Mouse (Mus musculus) adrenal gland, adult 18-20 months (tissue): Measurements from ENCODE around the gene Retnlb. TPM values are rescaled to one million over a fixed set of nuclear protein-coding genes. Genes with fewer than 3 reads are reported as not detected.
"Not testable (repeated sequence)": the region's sequence is repeated elsewhere in the genome, so short reads cannot be mapped to it uniquely, and the experiment has no call there.

Experiments used
- DNase-seq, 2 experiments: peaks; one replicate each; pipeline ENCODE4 v3.0.0; 2021 to 2022; ENCODE audit warnings: low spot score in 2 of 2
- long read RNA-seq, 2 experiments: library from polyadenylated mRNA; stranded (forward); transcript quantifications; one replicate each; pipeline ENCODE4 v2.0.0; 2021
- total RNA-seq, 2 experiments: library from RNA; stranded (reverse); gene quantifications; 1 replicate in 1 of 2; 2 replicates in 1 of 2; pipeline ENCODE4 v1.2.3; 2021

Retnlb gene
- total RNA-seq = not detected
- long read RNA-seq, experiment 1 = 0 reads
- long read RNA-seq, experiment 2 = 0 reads

DNA sequence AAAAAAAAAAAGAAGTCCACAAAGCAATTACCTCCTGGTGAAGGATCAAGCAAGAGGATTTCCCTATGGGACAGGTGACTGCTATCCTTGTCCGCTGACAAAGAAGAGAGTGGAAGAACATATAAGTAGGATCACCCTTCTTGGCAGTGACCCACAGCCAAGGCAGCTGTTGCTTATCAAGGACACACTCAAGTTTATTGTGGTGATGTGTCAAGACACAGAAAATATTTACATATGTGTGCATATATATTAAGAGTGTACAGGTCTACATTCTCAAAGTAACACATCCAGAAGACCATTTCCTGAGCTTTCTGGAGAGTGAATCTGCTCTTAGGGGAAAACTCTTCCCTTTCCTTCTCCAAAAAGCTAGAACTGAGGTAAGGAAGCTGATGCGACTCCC is at the start of gene Retnlb:
TSS of gene Retnlb (plus strand) at position 162 of the 400 bp plus-strand sequence.
- DNase-seq = no peak

- DNase-seq = no peak
These were observed 47.5 kb upstream of the Retnlb start for GRCm38 (mm10) chr16:48769183-48769582.

GRCm38 (mm10) chr16:48771971-48772445 is 44.6 kb upstream of the Retnlb start, which contains the start of gene Trat1:
Gene Trat1, minus strand, starts transcription at chr16:48772021.
- no peak for DNase-seq

DNA sequence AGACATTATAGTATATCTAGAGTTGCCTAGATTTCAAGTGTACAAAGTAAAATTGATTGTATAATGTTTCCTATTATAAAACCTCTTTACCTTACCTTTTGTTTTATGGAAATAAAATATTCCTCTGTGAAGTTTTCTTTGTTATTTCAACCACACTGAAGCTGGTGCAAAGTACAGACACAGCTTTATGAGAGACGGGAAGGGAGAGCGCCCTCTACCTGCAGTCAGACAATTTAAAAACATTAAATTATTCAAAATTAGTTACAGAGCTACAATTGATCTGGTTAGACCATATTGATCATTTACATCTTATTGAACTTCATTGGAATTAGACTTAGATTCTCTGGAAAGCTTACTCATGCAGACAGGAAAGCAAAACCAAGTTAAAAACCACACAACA is 39.4 kb upstream of the Retnlb start:
- no peak for DNase-seq

GRCm38 (mm10) chr16:48786258-48786657 is 30.4 kb upstream of the Retnlb start:
- DNase-seq = no peak

GRCm38 (mm10) chr16:48788704-48789185 is 27.9 kb upstream of the Retnlb start:
- no peak for DNase-seq

GRCm38 (mm10) chr16:48798285-48798684 is 18.4 kb upstream of the Retnlb start:
- no peak for DNase-seq

- no peak for DNase-seq
These were observed 17.2 kb upstream of the Retnlb start for GRCm38 (mm10) chr16:48799470-48799869.

DNA sequence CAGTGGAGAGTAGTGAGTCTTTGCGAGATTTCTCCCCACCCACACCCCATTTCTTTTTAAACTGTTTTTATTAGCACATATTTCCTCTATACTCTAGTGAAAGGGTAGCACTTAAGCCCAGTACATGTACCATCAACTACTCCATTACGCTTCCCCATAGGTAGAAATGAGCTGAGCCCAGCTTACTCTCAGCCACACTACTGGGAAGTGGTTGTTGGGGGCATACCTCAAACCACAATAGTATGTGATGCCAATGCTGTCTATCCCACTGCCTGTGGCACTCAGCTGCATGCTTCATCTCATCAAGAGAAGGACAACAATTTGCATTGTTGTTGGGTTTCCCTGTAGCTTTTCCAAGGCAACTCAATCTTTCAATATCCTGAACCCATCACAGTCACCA is 15.8 kb upstream of the Retnlb start:
- no peak for DNase-seq

DNA sequence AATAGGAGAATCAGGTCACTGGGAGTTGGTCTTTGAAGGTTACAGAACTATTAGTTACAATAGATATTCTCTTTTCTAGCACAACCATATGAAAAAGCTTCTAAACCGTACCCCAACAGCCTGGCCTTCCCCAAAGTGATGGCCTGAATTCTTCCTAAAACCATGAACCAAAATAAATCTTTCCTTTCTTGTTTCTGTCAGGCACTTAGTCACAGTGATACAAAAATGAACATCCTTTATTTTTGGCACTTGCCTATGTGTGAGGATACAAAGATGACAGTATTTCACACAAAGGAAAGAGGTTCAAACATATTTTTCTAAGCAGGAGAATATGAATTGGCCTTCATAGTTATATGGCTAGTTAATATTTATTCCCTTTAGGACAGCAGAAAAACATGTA is 11.2 kb upstream of the Retnlb start:
- no peak for DNase-seq

DNA sequence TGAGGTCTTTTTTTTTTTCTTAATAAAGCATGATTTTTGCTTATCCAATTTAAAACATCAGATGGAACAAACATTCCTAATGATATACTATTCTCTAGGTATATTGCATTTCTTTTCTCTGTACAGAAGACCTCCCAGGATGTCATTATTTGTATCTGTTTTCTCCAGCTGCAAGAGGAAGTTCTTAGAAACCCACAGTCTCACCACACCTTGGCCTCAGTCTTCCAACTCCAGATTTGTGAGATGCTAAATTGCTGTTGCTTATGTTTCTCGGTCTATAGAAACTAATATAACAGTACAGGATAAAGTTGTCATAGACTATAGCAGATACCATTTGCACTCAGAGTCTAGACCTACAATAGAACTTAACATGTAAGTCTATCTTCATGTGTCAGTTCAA is 10.1 kb upstream of the Retnlb start:
- DNase-seq = no peak

DNA sequence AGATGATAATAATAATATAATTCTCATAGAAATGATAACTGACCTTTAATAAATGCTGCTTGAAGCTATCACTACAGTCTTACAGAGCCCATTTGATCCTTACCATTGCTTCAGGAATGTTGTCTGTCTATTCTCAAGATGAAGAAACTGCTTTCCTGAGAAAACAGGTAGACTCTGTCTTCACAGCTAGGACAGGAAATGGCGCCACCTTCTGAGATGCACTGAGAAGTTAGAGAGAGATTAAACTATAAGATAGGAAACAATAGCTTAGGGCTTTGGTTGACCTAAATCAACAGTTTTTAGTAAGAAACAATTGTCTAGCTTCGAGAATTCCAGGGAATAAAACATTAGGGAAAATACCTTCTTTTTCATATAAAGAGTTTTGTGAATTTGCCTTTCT is 7.3 kb upstream of the Retnlb start:
- no peak for DNase-seq

DNA sequence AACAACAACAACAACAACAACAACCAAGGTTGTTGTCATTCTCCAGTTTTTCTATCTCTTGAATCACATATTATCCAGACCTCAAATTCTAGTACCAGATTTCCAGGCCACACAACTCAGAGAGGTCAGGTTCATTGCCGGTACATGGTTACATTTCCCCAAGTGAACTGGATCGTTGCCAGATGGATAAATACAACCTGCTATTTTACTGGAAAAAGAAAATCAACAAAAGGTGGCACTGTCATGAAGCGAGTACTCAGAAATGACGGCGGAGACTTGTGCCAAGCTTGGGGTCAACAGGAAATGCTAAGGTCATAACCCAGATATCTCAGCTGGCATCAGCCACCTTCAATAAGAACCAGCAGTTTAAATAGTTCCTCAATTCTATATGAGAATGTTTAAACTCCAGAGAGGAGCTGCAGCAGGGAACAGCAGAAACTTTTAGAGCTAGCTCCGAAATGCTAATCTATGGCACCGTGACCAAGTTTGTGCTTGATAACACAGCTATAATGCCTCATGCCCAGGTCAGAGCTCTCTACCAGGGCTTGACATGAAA is 4.7 kb upstream of the Retnlb start:
- DNase-seq = no peak

DNA sequence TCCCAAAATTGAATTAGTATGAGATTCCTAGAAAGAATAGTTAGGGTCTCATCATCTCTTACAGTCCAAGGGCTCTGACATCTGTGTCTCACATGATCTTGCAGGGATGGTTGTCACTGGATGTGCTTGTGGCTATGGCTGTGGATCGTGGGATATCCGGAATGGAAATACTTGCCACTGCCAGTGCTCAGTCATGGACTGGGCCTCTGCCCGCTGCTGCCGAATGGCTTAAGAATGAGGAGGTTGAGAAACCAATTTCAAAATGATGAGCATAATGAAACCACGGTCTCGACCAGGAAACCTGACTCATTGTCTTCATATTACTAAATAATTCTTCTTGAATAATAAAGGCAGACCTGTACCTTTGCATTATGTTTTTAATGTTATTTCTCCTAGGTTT is 1.9 kb downstream of the Retnlb start:
- DNase-seq = no peak

GRCm38 (mm10) chr16:48826474-48826873 is 9.8 kb downstream of the Retnlb start:
- DNase-seq = no peak

DNA sequence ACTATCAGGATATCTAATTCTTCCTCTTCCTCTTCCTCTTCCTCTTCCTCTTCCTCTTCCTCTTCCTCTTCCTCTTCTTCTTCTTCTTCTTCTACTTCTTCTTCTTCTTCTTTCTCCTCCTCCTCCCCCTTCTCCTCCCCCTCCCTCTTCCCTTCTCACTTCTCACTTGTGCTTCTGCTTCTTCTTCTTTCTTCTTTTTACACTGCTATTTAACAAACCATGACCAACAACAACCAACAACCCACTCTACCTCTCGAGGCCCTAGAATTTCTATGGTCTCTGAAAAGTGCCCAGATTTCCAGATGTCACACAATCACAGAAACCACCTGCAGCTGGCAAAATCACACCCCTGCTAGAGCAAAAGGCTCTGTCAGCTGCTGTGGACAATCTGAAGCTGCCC is 11.0 kb downstream of the Retnlb start:
- no peak for DNase-seq

DNA sequence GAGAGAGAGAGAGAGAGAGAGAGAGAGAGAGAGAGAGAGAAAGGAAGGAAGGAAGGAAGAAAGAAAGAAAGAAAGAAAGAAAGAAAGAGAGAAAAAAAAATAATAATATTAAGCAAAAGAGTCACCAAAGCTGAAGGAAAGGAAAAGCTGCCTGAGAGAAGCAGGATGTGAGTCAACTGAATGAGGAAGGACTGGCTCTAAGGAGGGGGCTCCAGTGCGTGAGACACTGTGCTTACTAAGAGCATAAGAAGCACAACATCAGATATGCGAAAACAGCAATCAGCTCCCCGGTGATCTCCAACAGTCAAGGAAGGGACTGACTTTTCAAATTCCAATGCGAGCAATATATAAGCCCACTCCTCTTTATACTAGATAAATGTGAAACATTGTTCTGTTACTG is 12.4 kb downstream of the Retnlb start:
- DNase-seq = no peak

DNA sequence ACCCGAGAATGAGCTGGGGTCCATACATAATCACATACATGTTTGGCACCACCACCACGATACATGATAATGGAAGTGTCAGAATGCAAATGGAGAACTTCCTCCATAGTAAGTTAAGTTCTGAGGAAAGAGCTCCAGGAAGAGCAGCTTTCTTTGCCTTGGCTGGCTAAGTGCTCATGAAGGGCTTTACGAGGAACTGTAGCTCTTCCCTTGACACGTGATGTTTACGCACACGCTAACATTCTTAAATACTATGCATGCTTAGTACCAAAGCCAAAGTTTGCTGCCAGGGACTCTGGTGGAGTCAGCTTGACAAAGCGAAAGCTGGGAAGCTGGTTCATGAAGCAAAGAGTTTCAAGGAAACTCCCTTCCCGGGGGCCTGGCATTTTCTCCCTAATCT is 15.4 kb downstream of the Retnlb start:
- DNase-seq = no peak

DNA sequence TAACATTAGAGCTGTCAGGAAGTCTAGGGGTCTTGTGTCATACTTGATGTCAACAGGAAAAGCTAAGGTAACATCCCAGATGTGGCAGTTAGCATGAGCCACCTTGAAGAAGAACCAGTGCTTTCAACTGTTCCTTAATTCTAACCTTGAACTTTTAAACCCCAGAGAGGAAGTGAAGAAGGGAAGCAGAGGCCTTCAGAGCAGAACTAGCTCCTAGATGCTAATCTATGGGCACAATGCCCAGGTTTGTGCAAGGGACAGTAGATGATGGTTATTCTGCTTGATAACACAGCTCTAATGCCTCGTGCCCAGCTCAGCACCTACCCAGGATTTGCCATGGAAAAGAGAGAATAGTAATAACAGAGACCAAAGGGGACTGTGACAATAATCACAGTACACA is 17.0 kb downstream of the Retnlb start:
- not testable (repeated sequence) for DNase-seq

DNA sequence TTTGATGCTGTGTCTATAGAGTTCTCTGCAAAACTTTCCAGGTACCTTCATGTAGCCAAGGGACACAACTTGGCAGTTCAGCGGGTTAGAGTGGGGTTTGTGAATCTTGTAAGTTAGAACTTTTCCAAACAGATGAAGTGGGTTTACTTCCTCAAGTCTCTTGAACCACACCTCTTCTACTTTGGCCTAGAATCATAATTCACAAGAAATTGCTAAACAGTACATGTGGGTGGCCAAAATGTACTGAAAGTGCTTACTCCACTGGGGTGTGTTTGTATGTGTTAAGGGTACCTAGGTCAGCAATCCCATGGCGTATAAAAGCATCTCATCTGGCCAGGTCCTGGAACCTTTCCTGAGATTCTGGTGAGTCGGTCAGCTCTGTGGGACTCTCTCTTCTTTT is 25.6 kb downstream of the Retnlb start, which contains the start of gene Retnla:
TSS of gene Retnla (plus strand) at position 286 of the 400 bp plus-strand sequence.
- DNase-seq = no peak

DNA sequence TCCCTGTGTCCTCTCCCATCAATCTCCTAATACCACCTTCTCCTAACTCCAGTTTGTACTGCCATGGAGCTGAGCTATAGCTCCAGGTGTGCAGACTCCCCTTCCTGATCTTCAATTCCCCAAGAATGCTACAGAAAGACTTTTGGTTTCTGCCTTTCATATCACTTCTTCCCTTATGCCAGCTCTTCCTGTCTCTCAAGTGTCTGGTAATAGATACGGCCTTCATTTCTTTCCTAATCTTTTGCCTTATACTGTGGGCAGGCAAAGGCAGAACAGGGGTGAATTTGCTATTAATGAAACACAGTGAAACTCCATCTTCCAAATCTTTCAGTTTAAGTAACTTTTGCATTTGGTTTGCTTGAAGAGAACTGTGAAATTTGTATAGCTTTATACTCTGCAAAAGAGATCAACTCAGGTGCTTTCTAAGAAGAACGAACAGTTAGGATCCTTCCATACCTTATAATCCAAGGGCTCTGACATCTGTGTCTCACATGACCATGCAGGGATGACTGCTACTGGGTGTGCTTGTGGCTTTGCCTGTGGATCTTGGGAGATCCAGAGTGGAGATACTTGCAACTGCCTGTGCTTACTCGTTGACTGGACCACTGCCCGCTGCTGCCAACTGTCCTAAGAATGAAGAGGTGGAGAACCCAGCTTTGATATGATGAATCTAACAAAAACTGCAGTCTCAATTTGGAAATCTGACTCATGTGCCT is 27.2 kb downstream of the Retnlb start:
- no peak for DNase-seq

DNA sequence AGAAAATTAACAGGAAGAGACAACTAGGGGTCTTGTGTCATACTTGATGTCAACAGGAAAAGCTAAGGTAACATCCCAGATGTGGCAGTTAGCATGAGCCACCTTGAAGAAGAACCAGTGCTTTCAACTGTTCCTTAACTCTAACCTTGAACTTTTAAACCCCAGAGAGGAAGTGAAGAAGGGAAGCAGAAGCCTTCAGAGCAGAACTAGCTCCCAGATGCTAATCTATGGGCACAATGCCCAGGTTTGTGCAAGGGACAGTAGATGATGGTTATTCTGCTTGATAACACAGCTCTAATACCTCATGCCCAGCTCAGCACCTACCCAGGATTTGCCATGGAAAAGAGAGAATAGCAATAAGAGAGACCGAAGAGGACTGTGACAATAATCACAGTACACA is 48.3 kb downstream of the Retnlb start:
- not testable (repeated sequence) for DNase-seq

DNA sequence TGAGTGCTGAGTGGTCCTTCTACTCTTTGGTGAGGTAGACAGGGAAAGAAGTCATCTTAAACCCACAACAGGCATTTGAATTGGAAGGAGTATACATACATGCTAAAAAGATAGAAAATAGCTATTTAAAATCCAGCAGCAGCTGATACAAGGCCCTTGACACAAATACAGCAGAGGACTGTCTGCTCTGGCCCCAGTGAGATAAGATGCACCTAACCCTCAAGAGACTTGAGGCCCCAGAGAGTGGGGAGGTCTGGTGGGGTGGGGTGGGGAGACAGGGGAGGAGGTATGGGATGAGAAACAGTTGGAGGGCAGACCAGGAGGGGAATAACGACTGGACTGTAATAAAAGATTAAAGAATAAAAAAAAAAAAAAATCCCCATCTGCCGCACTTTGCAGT is 51.0 kb downstream of the Retnlb start:
- no peak for DNase-seq
